Mouse (Mus musculus) midbrain, postnatal 0 days (tissue): ENCODE results near the gene Cyth1. TPM values are rescaled to one million over a fixed set of nuclear protein-coding genes. Genes with fewer than 3 reads are reported as not detected.

Experiments
- ATAC-seq: fragments of 200-750 bp; cut with Nextera tagmentation; 2 replicates; pipeline ENCODE4 v1.8.0; 2017; ENCODE audit warnings: moderate number of reproducible peaks, mild to moderate bottlenecking, moderate TSS enrichment, moderate library complexity; ENCODE audit not compliant: low FRiP score
- DNase-seq: peaks from one replicate; pipeline ENCODE4 v3.0.0-alpha.2; 2015; ENCODE audit warnings: low spot score
- H3K27ac ChIP-seq: fragments of 300-500 bp; sonication (generic); 2 replicates; pipeline ENCODE4 v1.5.1; 2014; ENCODE audit warnings: low read depth, mild to moderate bottlenecking, low read length, mixed read lengths
- H3K27me3 ChIP-seq: fragments of 300-500 bp; sonication (generic); 2 replicates; pipeline ENCODE4 v1.6.1; 2014; ENCODE audit warnings: low read length, control low read depth, mixed read lengths; ENCODE audit not compliant: insufficient read depth
- H3K36me3 ChIP-seq: fragments of 300-500 bp; sonication (generic); 2 replicates; pipeline ENCODE4 v1.6.1; 2014; ENCODE audit warnings: low read length, control low read depth, mixed read lengths; ENCODE audit not compliant: insufficient read depth
- H3K4me1 ChIP-seq: fragments of 300-500 bp; sonication (generic); 2 replicates; pipeline ENCODE4 v1.6.1; 2014; ENCODE audit warnings: mild to moderate bottlenecking, control low read depth, antibody characterized with exemption, low read length, mixed read lengths; ENCODE audit not compliant: insufficient read depth
- H3K4me2 ChIP-seq: fragments of 300-500 bp; sonication (generic); 2 replicates; pipeline ENCODE4 v1.6.1; 2014; ENCODE audit warnings: low read depth, mild to moderate bottlenecking, low read length, mixed read lengths; ENCODE audit not compliant: poor library complexity, severe bottlenecking
- H3K4me3 ChIP-seq: fragments of 300-500 bp; sonication (generic); 2 replicates; pipeline ENCODE4 v1.5.1; 2014; ENCODE audit warnings: low read depth, mild to moderate bottlenecking, low read length, moderate library complexity
- H3K9ac ChIP-seq: fragments of 300-500 bp; sonication (generic); replicated peaks from 2 replicates; pipeline ENCODE4 v1.6.1; 2014; ENCODE audit warnings: mild to moderate bottlenecking, low read length, moderate library complexity, mixed read lengths; ENCODE audit not compliant: poor library complexity, severe bottlenecking
- H3K9me3 ChIP-seq: fragments of 300-500 bp; sonication (generic); 2 replicates; pipeline ENCODE4 v1.6.1; 2016; ENCODE audit warnings: low read length, control low read depth
- CTCF ChIP-seq: IDR thresholded peaks from 2 replicates; pipeline ENCODE4 v1.5.1; 2016; ENCODE audit warnings: antibody characterized with exemption, mild to moderate bottlenecking
- WGBS: fragments of 180-500 bp; shearing (Covaris S2); extraction: QIAGEN DNeasy Blood & Tissue Kit; methylation state at CpG from one replicate; pipeline ENCODE4 v1.1.7; 2014; 5-methylcytosine and 5-hydroxymethylcytosine counted together
- polyA plus RNA-seq: library from polyadenylated mRNA; unstranded; fragments of >200 nt; fragmentation: Nextera tagmentation; extraction: Ambion mirVana; gene quantifications from 2 replicates; pipeline ENCODE4 v1.2.1, GENCODE M21; 2015
- total RNA-seq: library from RNA; depleted of rRNA; stranded (reverse); fragments of >200 nt; gene quantifications from 2 replicates; pipeline ENCODE4 v1.2.3, GENCODE M21; 2014

Gene Cyth1
- total and polyA plus RNA-seq, 2 experiments from 2014 or later, result 20.0 to 40.2 TPM

- no peaks in the 10 kb centered on the region for H3K27me3 ChIP-seq
- no peak for TF ChIP-seq CTCF
- H3K36me3 ChIP-seq, result peaks cover 55% of the 10 kb centered on the region
- no peak overlapping the region for H3K4me2 ChIP-seq
- H3K27ac ChIP-seq, result no peak overlapping the region
- no peaks in the 10 kb centered on the region for H3K4me1 ChIP-seq
- H3K9me3 ChIP-seq, result no peaks in the 10 kb centered on the region
- 88% methylated on average over 7 of the region's 7 CpGs for WGBS
- no peak overlapping the region for H3K9ac ChIP-seq
- H3K4me3 ChIP-seq, result no peak overlapping the region
- no peak for ATAC-seq
- no peak for DNase-seq
Observed at GRCm38 (mm10) chr11:118174752-118175151, 73.6 kb downstream of the Cyth1 start.

GRCm38 (mm10) chr11:118172768-118173167 lies 75.6 kb downstream of the Cyth1 start:
- H3K4me3 ChIP-seq, result no peak overlapping the region
- no peaks in the 10 kb centered on the region for H3K9me3 ChIP-seq
- peaks cover 56% of the 10 kb centered on the region for H3K36me3 ChIP-seq
- no peaks in the 10 kb centered on the region for H3K27me3 ChIP-seq
- TF ChIP-seq CTCF, result no peak
- DNase-seq (peak; percentile 28), ATAC-seq (no peak)
- H3K4me2 ChIP-seq, result no peak overlapping the region
- 59% methylated on average over 5 of the region's 5 CpGs for WGBS
- H3K4me1 ChIP-seq, result no peaks in the 10 kb centered on the region
- H3K9ac ChIP-seq, result no peak overlapping the region
- H3K27ac ChIP-seq, result no peak overlapping the region

- Histone ChIP-seq H3K27me3 (no peaks in the 10 kb centered on the region), H3K9me3 (no peaks in the 10 kb centered on the region), H3K27ac (no peak overlapping the region), H3K4me2 (no peak overlapping the region), H3K36me3 (peaks cover 58% of the 10 kb centered on the region), H3K4me1 (no peaks in the 10 kb centered on the region), H3K9ac (no peak overlapping the region), H3K4me3 (no peak overlapping the region)
- DNase-seq (no peak), ATAC-seq (no peak)
- no peak for TF ChIP-seq CTCF
- WGBS, result 92% methylated on average over 5 of the region's 5 CpGs
Observed at GRCm38 (mm10) chr11:118170333-118170732, 78.1 kb downstream of the Cyth1 start.

GRCm38 (mm10) chr11:118168714-118169113 lies 79.7 kb downstream of the Cyth1 start:
- no peaks in the 10 kb centered on the region for H3K27me3 ChIP-seq
- WGBS, result 68% methylated on average over 9 of the region's 9 CpGs
- no peak overlapping the region for H3K4me2 ChIP-seq
- H3K27ac ChIP-seq, result no peak overlapping the region
- H3K36me3 ChIP-seq, result peaks cover 58% of the 10 kb centered on the region
- DNase-seq, result no peak
- no peaks in the 10 kb centered on the region for H3K4me1 ChIP-seq
- H3K4me3 ChIP-seq, result no peak overlapping the region
- no peak overlapping the region for H3K9ac ChIP-seq
- H3K9me3 ChIP-seq, result no peaks in the 10 kb centered on the region
- no peak for TF ChIP-seq CTCF
- no peak for ATAC-seq

- no peaks in the 10 kb centered on the region for H3K4me1 ChIP-seq
- H3K4me3 ChIP-seq, result no peak overlapping the region
- WGBS, result 88% methylated on average over 5 of the region's 5 CpGs
- no peak for DNase-seq
- H3K27ac ChIP-seq, result no peak overlapping the region
- H3K9me3 ChIP-seq, result no peaks in the 10 kb centered on the region
- no peaks in the 10 kb centered on the region for H3K27me3 ChIP-seq
- H3K36me3 ChIP-seq, result peaks cover 53% of the 10 kb centered on the region
- TF ChIP-seq CTCF, result no peak
- H3K4me2 ChIP-seq, result no peak overlapping the region
- no peak overlapping the region for H3K9ac ChIP-seq
- ATAC-seq, result no peak
Observed at GRCm38 (mm10) chr11:118166626-118167025, 81.8 kb downstream of the Cyth1 start.

- no peak for ATAC-seq
- no peak for TF ChIP-seq CTCF
- Histone ChIP-seq H3K4me2 (no peak overlapping the region), H3K27ac (no peak overlapping the region), H3K4me1 (no peaks in the 10 kb centered on the region), H3K36me3 (peaks cover 52% of the 10 kb centered on the region), H3K27me3 (no peaks in the 10 kb centered on the region), H3K9ac (no peak overlapping the region), H3K4me3 (no peak overlapping the region), H3K9me3 (no peaks in the 10 kb centered on the region)
- 48% methylated on average over 11 of the region's 11 CpGs for WGBS
- no peak for DNase-seq
Observed at GRCm38 (mm10) chr11:118165681-118166080, 82.7 kb downstream of the Cyth1 start.
